8 mouse cellular contexts compared by ENCODE assay signal in the genomic region with DNA sequence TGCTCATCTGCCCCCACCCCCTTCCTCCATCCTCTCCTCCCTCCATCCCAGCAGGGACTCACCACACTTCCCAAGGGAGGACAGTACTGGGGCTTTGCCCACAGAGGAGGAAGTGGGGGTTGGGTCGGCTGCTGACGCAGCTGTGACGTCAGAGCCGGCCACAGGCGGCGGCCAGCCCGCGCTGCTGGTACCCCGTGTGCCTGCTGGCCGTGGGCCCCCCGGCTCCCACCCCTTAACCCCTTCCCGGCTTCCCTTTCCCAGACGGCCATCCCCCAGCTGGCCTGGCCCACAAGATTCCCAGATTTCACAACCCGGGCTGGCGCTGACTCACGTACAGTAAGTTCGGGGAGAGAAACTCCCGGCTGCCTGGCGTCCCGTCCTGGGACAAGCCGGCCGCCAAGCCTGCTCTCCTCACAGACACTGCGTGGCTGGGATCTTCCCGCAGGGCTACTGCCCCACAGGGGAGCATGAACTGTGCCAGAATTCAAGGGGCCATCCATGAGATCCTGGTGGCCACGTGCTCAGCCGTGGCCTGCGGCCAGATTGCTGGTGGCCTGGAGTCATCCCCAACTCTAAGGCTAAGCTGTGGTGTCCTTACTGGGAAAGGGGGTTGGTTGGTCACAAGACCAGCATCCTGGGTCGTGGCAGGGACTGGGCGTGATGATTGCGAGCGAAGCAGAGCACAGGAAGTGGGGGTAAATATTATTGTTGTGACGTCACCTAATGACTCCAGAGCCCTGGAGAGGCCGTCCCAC.
A peak's percentile ranks its signal among the peaks of the same experiment; 100 is the strongest.
DNase-seq lines count a peak whose midpoint lies in the region; ATAC-seq and TF ChIP-seq lines count a peak whose summit lies in the region.

No protein-coding gene starts in this region.

- ATAC-seq in embryonic facial prominence, embryonic 11.5 days (replicated peaks; ENCODE audit: insufficient number of reproducible peaks, low FRiP score, low TSS enrichment, low read depth): peak; percentile 71
- ATAC-seq in liver, embryonic 16.5 days (ENCODE audit: low read depth): peak; percentile 60
- peak; percentile 73 for ATAC-seq in stomach, postnatal 0 days (ENCODE audit: low FRiP score, low TSS enrichment)

- peak overlapping the region; percentile 82 for H3K9ac ChIP-seq in embryonic facial prominence, embryonic 11.5 days (replicated peaks; ENCODE audit: low read length)
- H3K9ac ChIP-seq in liver, embryonic 16.5 days (ENCODE audit: low read depth, low read length): peak overlapping the region; percentile 52
- peak overlapping the region; percentile 76 for H3K9ac ChIP-seq in stomach, postnatal 0 days (ENCODE audit: low read length)

- peak overlapping the region; percentile 92 for H3K4me2 ChIP-seq in embryonic facial prominence, embryonic 11.5 days (ENCODE audit: low read depth, low read length)
- peak overlapping the region; percentile 67 for H3K4me2 ChIP-seq in liver, embryonic 16.5 days (ENCODE audit: low read depth, low read length)
- peak overlapping the region; percentile 69 for H3K4me2 ChIP-seq in stomach, postnatal 0 days (replicated peaks; ENCODE audit: low read depth)

- TF ChIP-seq EP300 in stomach, postnatal 0 days (optimal IDR thresholded peaks at IDR 0.05): peak; percentile 76

- under 1% methylated on average over 33 of the region's 33 CpGs for WGBS in embryonic facial prominence, embryonic 11.5 days
- WGBS in heart, embryonic 10.5 days: 1% methylated on average over 33 of the region's 33 CpGs
- WGBS in liver, embryonic 16.5 days (ENCODE audit: insufficient replicate concordance): 1% methylated on average over 33 of the region's 33 CpGs
- 2% methylated on average over 33 of the region's 33 CpGs for WGBS in stomach, postnatal 0 days

- H3K36me3 ChIP-seq in embryonic facial prominence, embryonic 11.5 days (replicated peaks; ENCODE audit: control insufficient read depth, insufficient read depth, low read depth, low read length): no peaks in the 10 kb centered on the region
- 0 out of 2 replicates have a peak, but pooled peaks cover 5% of the 10 kb centered on the region for H3K36me3 ChIP-seq in heart, embryonic 10.5 days
- no peaks in the 10 kb centered on the region for H3K36me3 ChIP-seq in liver, embryonic 16.5 days (ENCODE audit: control insufficient read depth, insufficient read depth)
- no peaks in the 10 kb centered on the region for H3K36me3 ChIP-seq in stomach, postnatal 0 days (ENCODE audit: control insufficient read depth, insufficient read depth, low read length)

- H3K4me3 ChIP-seq in left cerebral cortex, adult 2 months: peak overlapping the region; percentile 52
- H3K4me3 ChIP-seq in embryonic facial prominence, embryonic 11.5 days (ENCODE audit: low read depth, low read length): peak overlapping the region; percentile 52
- peak overlapping the region; percentile 72 for H3K4me3 ChIP-seq in heart, embryonic 10.5 days
- peak overlapping the region; percentile 56 for H3K4me3 ChIP-seq in liver, embryonic 16.5 days (ENCODE audit: low read depth, low read length)
- H3K4me3 ChIP-seq in stomach, postnatal 0 days (ENCODE audit: low read depth, low read length): peak overlapping the region; percentile 41

- H3K4me1 ChIP-seq in embryonic facial prominence, embryonic 11.5 days (ENCODE audit: control insufficient read depth, insufficient read depth, low read length): peaks cover 5% of the 10 kb centered on the region; the same call in 1 of the 2 replicates
- peaks cover 75% of the 10 kb centered on the region for H3K4me1 ChIP-seq in heart, embryonic 10.5 days
- peaks cover 16% of the 10 kb centered on the region for H3K4me1 ChIP-seq in liver, embryonic 16.5 days (ENCODE audit: control insufficient read depth, low read depth, low read length)
- peaks cover 27% of the 10 kb centered on the region for H3K4me1 ChIP-seq in stomach, postnatal 0 days (replicated peaks; ENCODE audit: control insufficient read depth, insufficient read depth)

- TF ChIP-seq CTCF in left cerebral cortex, adult 2 months (IDR thresholded peaks at IDR 0.05): no peak
- TF ChIP-seq CTCF in stomach, postnatal 0 days (IDR thresholded peaks at IDR 0.05; ENCODE audit: low read depth): no peak

- H3K27me3 ChIP-seq in embryonic facial prominence, embryonic 11.5 days (ENCODE audit: control insufficient read depth, insufficient read depth, low read length): no peaks in the 10 kb centered on the region
- peaks cover 3% of the 10 kb centered on the region; the same call in 1 of the 2 replicates for H3K27me3 ChIP-seq in heart, embryonic 10.5 days (ENCODE audit: insufficient read depth, poor library complexity, severe bottlenecking)
- no peaks in the 10 kb centered on the region for H3K27me3 ChIP-seq in liver, embryonic 16.5 days (ENCODE audit: control insufficient read depth, insufficient read depth, low read depth, low read length)
- H3K27me3 ChIP-seq in stomach, postnatal 0 days (ENCODE audit: control insufficient read depth, insufficient read depth, low read length): no peaks in the 10 kb centered on the region

- intact Hi-C loops in left cerebral cortex, adult 2 months (cut with DNase I): loop anchor here (5.0 kb wide), 1 partner anchor 65 kb away; no protein-coding TSS in a partner anchor

- H3K9me3 ChIP-seq in embryonic facial prominence, embryonic 11.5 days (replicated peaks; ENCODE audit: control insufficient read depth, low read length): no peaks in the 10 kb centered on the region
- H3K9me3 ChIP-seq in heart, embryonic 10.5 days: no peaks in the 10 kb centered on the region
- no peaks in the 10 kb centered on the region for H3K9me3 ChIP-seq in liver, embryonic 16.5 days (replicated peaks; ENCODE audit: control insufficient read depth, low read length)
- no peaks in the 10 kb centered on the region for H3K9me3 ChIP-seq in stomach, postnatal 0 days (ENCODE audit: control insufficient read depth, low read length)

- peak; percentile 43 to 47 for DNase-seq in left cerebral cortex, adult 2 months (ENCODE audit: extremely low spot score in 1 of 2, low spot score in 2 of 2)
- no peak for DNase-seq in left cerebral cortex, adult 9 months (ENCODE audit: low spot score in 2 of 2)
- DNase-seq in embryonic facial prominence, embryonic 11.5 days (ENCODE audit: low spot score): peak; percentile 80
- DNase-seq in heart, embryonic 10.5 days (ENCODE audit: low spot score): peak; percentile 90
- DNase-seq in kidney, adult 9 months: peak; percentile 79
- peak; percentile 78 for DNase-seq in neural tube, embryonic 10.5 days (ENCODE audit: extremely low spot score, low spot score)
- DNase-seq in stomach, postnatal 0 days (ENCODE audit: low spot score): peak; percentile 83

- H3K27ac ChIP-seq in left cerebral cortex, adult 2 months: peak overlapping the region; percentile 76
- peak overlapping the region; percentile 56 for H3K27ac ChIP-seq in embryonic facial prominence, embryonic 11.5 days (replicated peaks; ENCODE audit: low read depth, low read length)
- H3K27ac ChIP-seq in heart, embryonic 10.5 days: peak overlapping the region; percentile 97
- peak overlapping the region; percentile 69 for H3K27ac ChIP-seq in liver, embryonic 16.5 days (ENCODE audit: low read length)
- peak overlapping the region; percentile 97 for H3K27ac ChIP-seq in stomach, postnatal 0 days (replicated peaks)

Comparison
In these comparisons a context has a peak if more than half of its experiments do, and no peak if none do; other contexts are left out.
1. DNase-seq: peak in left cerebral cortex, adult 2 months (2 of 2), embryonic facial prominence, embryonic 11.5 days (single experiment), heart, embryonic 10.5 days (single experiment), kidney, adult 9 months (single experiment), neural tube, embryonic 10.5 days (single experiment) and stomach, postnatal 0 days (single experiment); none in left cerebral cortex, adult 9 months (0 of 2).
2. Peak in every context shown above with its lines, with median percentiles within 50 percentile points of each other: H3K27ac ChIP-seq, H3K4me3 ChIP-seq, ATAC-seq, H3K4me2 ChIP-seq and H3K9ac ChIP-seq.